Mouse (Mus musculus) cerebellum, adult 2 months (tissue): ENCODE measurements around the gene Cd83. TPM values are rescaled to one million over a fixed set of nuclear protein-coding genes. Genes with fewer than 3 reads are reported as not detected.

Source experiments
- DNase-seq, 2 experiments: peaks; one replicate each; pipeline ENCODE4 v3.0.0; 2021
- H3K27ac ChIP-seq: fragments of 200-500 bp; 2 replicates; pipeline ENCODE4 v1.5.1; 2012; ENCODE audit warnings: low read length, control low read depth, inconsistent platforms; ENCODE audit not compliant: insufficient read depth
- H3K27me3 ChIP-seq: fragments of 200-500 bp; 2 replicates; pipeline ENCODE4 v1.6.1; 2012; ENCODE audit warnings: inconsistent platforms, mild to moderate bottlenecking, low read length, moderate library complexity; ENCODE audit not compliant: control insufficient read depth, insufficient read depth
- H3K4me1 ChIP-seq: fragments of 200-500 bp; 2 replicates; pipeline ENCODE4 v1.6.1; 2011; ENCODE audit warnings: low read length; ENCODE audit not compliant: control insufficient read depth, insufficient read depth
- H3K4me3 ChIP-seq: fragments of 200-500 bp; replicated peaks from 2 replicates; pipeline ENCODE3; 2011; ENCODE audit warnings: mild to moderate bottlenecking, low read depth, low read length, control low read depth; ENCODE audit not compliant: insufficient read depth
- CTCF ChIP-seq: fragments of 200-500 bp; IDR thresholded peaks from 2 replicates; pipeline ENCODE4 v1.5.1; 2011; ENCODE audit warnings: low read depth, mild to moderate bottlenecking, control low read depth, low read length, moderate library complexity, borderline replicate concordance; ENCODE audit not compliant: insufficient read depth
- POLR2A ChIP-seq: fragments of 200-500 bp; IDR thresholded peaks from 2 replicates; pipeline ENCODE4 v1.6.1; 2011; ENCODE audit warnings: low read length, control low read depth, borderline replicate concordance; ENCODE audit not compliant: insufficient read depth
- WGBS: fragments of 180-500 bp; shearing (Covaris S2); methylation state at CpG from one replicate; pipeline ENCODE4 v1.1.7; 2018; 5-methylcytosine and 5-hydroxymethylcytosine counted together
- polyA plus RNA-seq: library from polyadenylated mRNA; depleted of rRNA; stranded (reverse); fragments of >200 nt; gene quantifications from 2 replicates; pipeline ENCODE4 v1.2.3, GENCODE M21; 2012; rRNA removed

Gene Cd83
- polyA plus RNA-seq, 1 experiment, result 35.7 TPM

- TF ChIP-seq POLR2A (no peak), CTCF (no peak)
- Histone ChIP-seq H3K4me3 (no peak overlapping the region), H3K4me1 (no peaks in the 10 kb centered on the region), H3K27ac (no peak overlapping the region), H3K27me3 (no peaks in the 10 kb centered on the region)
- no peak for DNase-seq
- 63% methylated on average over 7 of the region's 7 CpGs for WGBS
Observed at GRCm38 (mm10) chr13:43847186-43847585, 62.6 kb downstream of the Cd83 start.

GRCm38 (mm10) chr13:43849816-43850215, 65.2 kb downstream of the Cd83 start:
- 54% methylated on average over 4 of the region's 4 CpGs for WGBS
- no peak overlapping the region for H3K27ac ChIP-seq
- no peaks in the 10 kb centered on the region for H3K27me3 ChIP-seq
- no peak overlapping the region for H3K4me3 ChIP-seq
- no peaks in the 10 kb centered on the region for H3K4me1 ChIP-seq
- no peak for DNase-seq
- TF ChIP-seq CTCF (no peak), POLR2A (no peak)

DNA sequence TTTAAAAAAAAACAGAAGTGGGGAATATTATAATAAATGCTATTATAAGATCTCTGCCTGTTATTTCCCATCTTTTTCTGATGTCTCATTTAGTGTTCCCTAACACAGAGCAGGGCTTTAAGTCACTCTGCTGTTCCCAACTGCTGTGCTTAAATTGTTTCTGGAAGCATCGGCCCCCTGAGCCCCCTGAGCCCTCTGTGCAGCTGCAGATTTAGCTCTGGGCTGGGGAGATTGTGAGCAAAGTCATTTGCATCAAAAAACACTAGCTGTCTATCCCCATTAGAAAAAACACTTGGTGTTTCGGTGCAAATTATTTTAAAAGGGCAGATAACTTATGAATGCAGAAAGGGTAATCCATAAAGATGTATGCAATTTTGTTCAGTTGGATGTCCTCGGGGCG, 66.5 kb downstream of the Cd83 start:
- TF ChIP-seq POLR2A (no peak), CTCF (no peak)
- H3K27ac ChIP-seq, result no peak overlapping the region
- H3K4me3 ChIP-seq, result no peak overlapping the region
- 64% methylated on average over 4 of the region's 4 CpGs for WGBS
- no peaks in the 10 kb centered on the region; the same call in 1 of the 2 replicates for H3K4me1 ChIP-seq
- no peak for DNase-seq
- no peaks in the 10 kb centered on the region for H3K27me3 ChIP-seq

Other genes starting within 250 kb of the Cd83 start
- 17.7 and 19.3 TPM in 2 replicates for gene Mcur1, start 224.6 kb upstream of the Cd83 start, polyA plus RNA-seq
- gene Rnf182, start 169.1 kb upstream of the Cd83 start, polyA plus RNA-seq, result 28.4 and 33.8 TPM in 2 replicates